Mouse (Mus musculus): ENCODE data around the gene Aurkb.
"Not testable (repeated sequence)": the region's sequence is repeated elsewhere in the genome, so short reads cannot be mapped to it uniquely, and the experiment has no call there.

Gene Aurkb

GRCm38 (mm10) chr11:69045531-69046394 is at the start of gene Aurkb:
Gene Aurkb, plus strand, starts transcription at chr11:69045647.
- DNase-seq: peak; percentile 82

- no peak for DNase-seq
These were observed 48.4 kb upstream of the Aurkb start for GRCm38 (mm10) chr11:68997080-68997479.

GRCm38 (mm10) chr11:69002782-69003181 is 42.7 kb upstream of the Aurkb start:
- not testable (repeated sequence) for DNase-seq

GRCm38 (mm10) chr11:69003592-69003991 is 41.9 kb upstream of the Aurkb start:
- DNase-seq: no peak

GRCm38 (mm10) chr11:69005193-69005592 is 40.3 kb upstream of the Aurkb start:
- DNase-seq: no peak

GRCm38 (mm10) chr11:69006575-69006974 is 38.9 kb upstream of the Aurkb start:
- DNase-seq: not testable (repeated sequence)

- peak; percentile 94 for DNase-seq
These were observed 37.0 kb upstream of the Aurkb start, which contains the start of gene Pfas for GRCm38 (mm10) chr11:69008182-69009121. Gene Pfas, minus strand, starts transcription at chr11:69008460.

- DNase-seq: no peak
These were observed 35.9 kb upstream of the Aurkb start for GRCm38 (mm10) chr11:69009508-69009907.

- no peak for DNase-seq
These were observed 34.8 kb upstream of the Aurkb start for GRCm38 (mm10) chr11:69010400-69011323.

GRCm38 (mm10) chr11:69011445-69011844 is 34.0 kb upstream of the Aurkb start:
- not testable (repeated sequence) for DNase-seq

GRCm38 (mm10) chr11:69012071-69012601 is 33.3 kb upstream of the Aurkb start:
- DNase-seq: peak; percentile 84

GRCm38 (mm10) chr11:69015644-69016441 is 29.6 kb upstream of the Aurkb start, which contains the start of gene Ctc1:
Gene Ctc1, plus strand, starts transcription at chr11:69015911.
- DNase-seq: peak; percentile 88

- no peak for DNase-seq
These were observed 28.7 kb upstream of the Aurkb start for GRCm38 (mm10) chr11:69016755-69017154.

- DNase-seq: no peak
These were observed 24.8 kb upstream of the Aurkb start for GRCm38 (mm10) chr11:69020691-69021090.

GRCm38 (mm10) chr11:69026562-69026961 is 18.9 kb upstream of the Aurkb start:
- no peak for DNase-seq

GRCm38 (mm10) chr11:69028805-69029204 is 16.6 kb upstream of the Aurkb start:
- no peak for DNase-seq

GRCm38 (mm10) chr11:69033552-69033951 is 11.9 kb upstream of the Aurkb start:
- no peak for DNase-seq

- DNase-seq: no peak
These were observed 10.9 kb upstream of the Aurkb start for GRCm38 (mm10) chr11:69034585-69034984.

GRCm38 (mm10) chr11:69035411-69035810 is 10.0 kb upstream of the Aurkb start:
- no peak for DNase-seq

- DNase-seq: peak; percentile 83
These were observed 9.6 kb upstream of the Aurkb start for GRCm38 (mm10) chr11:69035849-69036248.

Measured in thymus, postnatal 25 days (tissue).